Mouse (Mus musculus) natural killer cell, adult 2 months (primary cell): ENCODE results near the gene Tmem231.
"Not testable (repeated sequence)": the region's sequence is repeated elsewhere in the genome, so short reads cannot be mapped to it uniquely, and the experiment has no call there.

Experiments
- DNase-seq, 2 experiments: peaks; one replicate each; pipeline ENCODE4 v3.0.0; 2022; ENCODE audit warnings: low spot score in 2 of 2

Tmem231 gene

DNA sequence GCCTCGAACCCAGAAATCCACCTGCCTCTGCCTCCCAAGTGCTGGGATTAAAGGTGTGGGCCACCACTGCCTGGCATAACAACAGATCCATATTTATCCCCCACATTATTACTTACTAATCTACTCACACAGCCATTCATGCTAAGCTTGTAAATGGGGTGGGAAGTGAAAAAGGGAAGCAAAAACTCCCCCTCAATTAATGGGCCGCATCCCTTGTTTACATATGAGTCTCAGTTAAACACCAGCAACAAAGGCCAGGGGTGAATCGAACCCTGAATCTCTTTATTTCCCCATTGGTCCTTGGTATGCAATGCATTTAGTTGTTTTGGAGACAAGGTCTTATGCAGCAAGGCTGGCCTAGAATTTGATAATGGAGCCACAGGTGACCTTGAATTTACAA is 17.2 kb upstream of the Tmem231 start:
- DNase-seq: peak in 1 of 2 experiments; percentile 9

DNA sequence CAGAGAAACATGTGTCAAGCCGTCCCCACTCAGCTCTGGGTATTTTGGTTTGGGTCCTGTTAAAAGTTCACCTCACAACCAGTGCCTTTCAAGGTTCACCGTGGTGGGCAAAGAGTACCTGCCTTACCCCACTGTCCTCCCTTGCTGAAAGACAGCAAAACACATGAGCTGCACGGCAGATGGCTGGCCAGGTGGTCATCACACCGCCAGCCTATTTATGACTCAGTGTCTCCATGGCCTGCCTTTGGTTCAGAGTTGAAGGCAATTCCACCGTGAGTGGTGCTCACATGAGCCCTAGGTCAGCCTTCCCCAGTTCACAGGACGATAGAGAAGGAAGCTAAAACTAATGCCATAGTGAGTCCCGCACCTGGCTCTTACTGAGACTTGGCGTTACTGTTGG is 14.3 kb upstream of the Tmem231 start:
- DNase-seq: no peak

DNA sequence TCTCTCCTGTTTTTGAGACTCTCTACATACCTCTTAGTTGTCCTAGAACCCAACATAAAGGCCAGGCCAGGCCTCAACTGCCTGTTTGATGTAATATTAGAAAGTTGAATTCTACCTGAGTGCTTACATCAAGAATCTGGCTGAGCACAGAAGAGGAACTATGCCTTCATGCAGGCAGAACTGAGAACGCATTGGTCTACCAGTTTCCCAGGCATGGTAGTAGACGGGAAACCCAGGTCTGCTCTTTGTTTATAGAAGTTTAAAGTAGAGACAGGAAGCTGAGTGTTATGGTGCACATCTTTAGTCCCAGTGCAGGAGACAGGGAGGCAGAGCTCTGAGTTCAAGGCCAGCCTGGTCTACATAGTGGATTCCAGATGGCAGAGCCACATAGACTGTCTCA is 13.5 kb upstream of the Tmem231 start:
- DNase-seq: peak in 1 of 2 experiments; percentile 17

DNA sequence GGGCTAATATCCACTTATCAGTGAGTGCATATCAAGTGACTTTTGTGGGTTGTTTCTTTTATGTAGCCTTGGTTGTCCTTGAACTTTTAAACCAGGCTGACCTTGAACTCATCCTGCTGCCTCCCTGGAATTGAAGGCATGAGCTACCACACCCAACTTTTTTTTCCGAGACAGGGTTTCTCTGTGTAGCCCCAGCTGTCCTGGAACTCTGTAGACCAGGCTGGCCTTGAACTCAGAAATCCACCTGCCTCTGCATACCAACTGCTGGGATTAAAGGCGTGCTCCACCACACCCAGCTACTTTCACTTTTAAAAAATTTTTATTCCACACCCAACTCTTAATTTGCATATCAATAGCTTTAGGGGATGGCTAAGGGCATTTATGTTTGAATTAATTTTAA is 9.9 kb upstream of the Tmem231 start:
- no peak for DNase-seq

DNA sequence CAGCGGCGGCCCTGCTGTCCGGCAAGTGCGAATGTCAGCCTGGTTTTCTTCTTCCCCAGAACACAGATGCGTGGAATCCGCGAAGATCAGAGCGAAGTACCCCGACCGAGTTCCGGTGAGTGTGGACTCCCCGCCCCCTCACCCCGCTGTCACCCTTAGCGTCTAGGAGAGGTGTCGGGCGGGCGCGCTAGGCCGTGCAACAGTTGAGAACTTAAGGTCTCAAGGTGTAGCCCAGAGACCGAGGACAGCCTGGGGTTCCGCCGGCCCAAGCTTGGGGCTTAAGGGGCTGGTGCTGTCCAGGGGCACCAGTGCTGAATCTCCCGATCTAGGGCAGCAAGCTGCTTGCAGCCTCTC is 7.4 kb upstream of the Tmem231 start:
- peak; percentile 51 to 58 for DNase-seq

DNA sequence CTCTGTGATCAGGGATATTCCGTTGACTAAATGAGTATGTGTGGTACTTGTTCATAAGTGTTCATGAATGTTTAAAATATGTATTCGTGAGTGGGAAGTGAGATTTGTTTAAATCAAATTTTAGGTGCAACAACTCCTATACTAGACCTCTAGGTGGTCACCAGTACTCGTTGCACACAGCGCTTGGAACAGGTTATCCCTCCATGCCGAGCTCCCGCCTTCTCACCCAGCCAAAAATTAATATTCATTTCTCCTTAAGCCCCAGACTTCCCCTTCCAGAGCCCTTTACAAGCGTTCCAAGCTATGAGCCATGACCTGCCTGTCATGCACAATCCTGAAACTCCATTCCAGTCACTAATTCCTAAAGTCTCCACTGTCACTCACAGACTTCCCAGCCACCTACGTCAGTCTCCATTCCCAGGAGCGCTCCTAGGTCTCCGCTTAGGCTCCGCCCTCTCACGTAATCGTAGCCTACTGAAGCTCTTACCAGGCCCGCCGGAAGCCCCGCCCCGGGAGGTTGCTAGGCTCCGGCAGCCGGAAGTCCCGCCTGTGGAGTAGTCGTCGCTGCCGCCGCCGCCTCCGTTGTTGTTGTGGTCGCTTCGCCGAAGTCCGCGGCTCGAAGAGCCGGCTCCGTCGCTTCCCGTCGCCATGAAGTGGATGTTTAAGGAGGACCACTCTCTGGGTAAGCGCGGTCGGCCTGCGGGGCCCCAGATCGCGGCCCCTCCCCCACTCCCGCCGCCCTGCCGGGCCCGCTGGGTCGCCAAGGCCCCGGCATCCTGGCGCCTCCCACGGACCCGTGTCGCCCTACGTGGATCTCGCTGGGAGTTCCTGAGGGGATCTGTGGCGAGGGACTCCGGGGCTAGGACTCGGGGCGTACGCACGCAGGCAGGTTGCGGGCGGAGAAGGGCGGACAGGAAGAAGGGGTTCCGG is 6.8 kb upstream of the Tmem231 start, which contains the start of gene Gabarapl2:
Gene Gabarapl2, plus strand, starts transcription at position 533 of the 930 bp plus-strand sequence.
- DNase-seq: peak; percentile 83 to 87

DNA sequence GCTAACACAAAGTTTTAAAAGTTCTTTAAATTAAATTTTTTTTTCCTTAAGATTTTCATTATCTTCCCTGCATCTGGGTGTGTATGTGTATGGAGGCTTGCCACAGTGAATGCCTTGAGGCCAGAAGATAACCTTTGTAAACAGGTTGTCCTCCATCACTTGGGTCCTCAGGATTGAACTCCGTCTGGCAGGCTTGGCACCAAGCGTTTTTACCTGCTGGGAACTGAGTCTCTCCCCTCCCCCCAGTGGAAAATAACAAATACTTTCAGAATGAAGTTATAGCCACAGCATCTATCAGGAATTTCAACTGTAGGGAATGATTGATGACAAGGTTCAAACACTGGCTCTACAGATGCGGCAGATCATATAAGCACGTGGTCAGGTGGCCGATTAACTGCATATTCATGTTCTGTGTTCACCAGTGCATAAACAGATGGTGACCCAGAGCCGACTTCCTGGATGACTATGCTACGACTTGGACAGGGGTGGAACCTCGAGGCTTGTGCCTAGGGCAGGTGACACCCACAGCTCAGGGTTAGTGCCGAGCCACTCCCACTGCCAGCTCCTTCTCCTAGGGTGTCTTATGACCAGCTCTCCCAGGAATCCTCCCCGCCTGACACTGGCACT is 5.9 kb upstream of the Tmem231 start:
- DNase-seq: peak; percentile 53 to 57

DNA sequence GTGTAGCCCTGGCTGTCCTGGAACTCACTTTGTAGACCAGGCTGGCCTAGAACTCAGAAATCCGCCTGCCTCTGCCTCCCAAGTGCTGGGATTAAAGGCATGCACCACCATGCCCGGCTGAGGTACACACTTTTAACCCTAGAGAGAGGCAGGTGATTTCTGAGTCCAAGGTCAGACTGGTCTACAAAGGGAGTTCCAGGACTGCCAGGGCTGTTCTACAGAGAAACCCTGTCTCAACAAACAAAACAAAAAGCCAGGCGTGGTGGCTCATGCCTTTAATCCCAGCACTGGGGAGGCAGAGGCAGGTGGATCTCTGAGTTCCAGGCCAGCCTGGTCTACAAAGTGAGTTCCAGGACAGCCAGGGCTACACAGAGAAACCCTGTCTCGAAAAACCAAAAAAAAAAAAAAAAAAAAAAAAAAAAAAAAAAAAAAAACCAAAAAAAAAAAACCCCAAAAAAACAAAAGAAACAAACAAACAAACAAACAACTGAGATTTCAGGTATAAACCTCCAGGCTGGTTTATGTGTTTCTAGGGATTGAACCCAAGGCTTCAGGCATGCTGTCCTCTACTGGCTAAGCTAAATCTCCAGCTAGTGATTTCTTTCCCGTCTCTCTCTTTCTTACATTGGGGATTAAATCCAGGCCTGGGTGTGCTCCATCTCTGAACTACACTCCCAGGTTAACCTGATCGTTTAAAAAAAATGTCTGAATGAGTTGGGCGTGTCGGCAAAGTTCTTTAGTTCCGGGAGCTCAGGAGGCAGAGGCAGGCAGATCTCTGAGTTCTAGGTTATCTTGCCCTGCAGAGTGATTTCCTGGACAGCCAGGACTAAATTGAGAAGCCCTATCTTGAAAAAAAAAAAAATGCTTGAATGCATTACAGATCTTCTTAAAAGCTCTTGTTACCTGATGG is 4.7 kb upstream of the Tmem231 start:
- DNase-seq: not testable (repeated sequence)

DNA sequence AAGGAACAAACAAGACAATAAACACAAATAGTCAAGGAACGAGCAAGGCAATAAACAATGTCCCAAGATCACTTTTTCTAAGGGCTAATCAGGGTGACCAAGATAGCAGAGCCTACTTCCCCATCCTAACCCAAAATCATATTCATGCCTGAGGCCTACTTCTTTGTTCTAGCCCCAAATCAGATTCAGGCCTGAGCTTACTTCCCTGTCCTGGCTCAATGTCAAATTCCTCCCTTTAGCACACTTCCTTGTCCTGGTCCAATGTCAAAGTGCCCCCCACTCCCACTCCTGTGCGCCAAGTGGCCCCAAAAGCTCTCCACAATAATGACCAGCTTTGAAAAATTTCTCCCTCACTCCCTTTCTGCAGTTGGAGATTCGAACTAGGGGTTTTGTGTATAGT is 3.5 kb upstream of the Tmem231 start:
- no peak for DNase-seq

DNA sequence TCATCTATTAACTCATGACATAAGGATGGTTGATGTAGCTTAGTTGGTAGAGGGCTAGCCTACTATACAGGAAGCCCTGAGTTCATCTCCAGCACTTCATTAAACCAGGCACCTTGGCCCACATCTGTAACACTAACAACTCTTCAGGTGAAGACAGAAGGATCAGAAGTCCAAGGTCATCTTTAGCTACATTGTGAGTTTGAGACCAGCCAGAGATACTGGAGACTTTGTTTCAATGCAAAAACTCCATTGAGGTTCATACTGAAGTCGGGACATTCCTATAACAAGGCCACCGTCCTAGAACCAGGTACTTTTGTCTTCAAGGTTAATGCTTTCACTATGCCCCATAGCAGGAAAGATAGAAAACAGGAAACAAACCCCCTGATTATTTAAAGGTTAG is 520 bp upstream of the Tmem231 start:
- DNase-seq: no peak

DNA sequence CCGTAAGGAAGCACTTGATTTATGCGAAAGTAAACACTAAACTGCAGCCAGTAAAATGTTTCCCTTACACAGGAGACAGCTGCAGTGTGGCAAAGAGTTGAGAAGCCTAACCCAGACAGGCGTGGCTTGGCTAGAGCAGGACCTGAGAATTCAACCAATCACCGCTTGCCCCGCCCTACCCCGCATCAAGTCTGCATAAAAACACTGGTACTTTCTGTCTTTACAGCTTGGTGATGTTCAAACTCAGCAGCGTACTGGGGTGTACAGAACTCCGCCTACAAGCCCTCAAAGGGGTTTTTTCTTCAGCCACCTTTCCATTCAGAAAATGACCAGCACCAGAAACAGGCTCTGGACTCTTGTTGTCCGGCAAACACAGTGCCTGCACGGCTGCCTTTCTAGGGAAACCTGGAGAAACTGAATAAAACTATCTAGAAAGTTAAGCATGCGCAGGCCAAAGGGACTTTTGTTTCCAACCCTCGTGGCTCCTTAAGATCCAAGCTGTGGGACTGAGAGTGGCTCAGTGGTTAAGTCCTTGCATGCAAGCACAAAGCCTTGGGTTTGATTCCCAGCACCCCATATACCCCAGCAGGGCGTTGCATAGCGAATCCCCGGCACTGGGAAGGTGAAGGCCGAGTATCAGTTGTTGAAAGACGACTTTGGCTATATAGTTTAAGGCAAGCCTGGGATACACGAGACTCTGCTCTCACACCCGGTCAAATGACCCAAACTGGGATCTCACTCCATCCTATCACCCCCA is 923 bp downstream of the Tmem231 start:
- peak in 1 of 2 experiments; percentile 24 for DNase-seq

DNA sequence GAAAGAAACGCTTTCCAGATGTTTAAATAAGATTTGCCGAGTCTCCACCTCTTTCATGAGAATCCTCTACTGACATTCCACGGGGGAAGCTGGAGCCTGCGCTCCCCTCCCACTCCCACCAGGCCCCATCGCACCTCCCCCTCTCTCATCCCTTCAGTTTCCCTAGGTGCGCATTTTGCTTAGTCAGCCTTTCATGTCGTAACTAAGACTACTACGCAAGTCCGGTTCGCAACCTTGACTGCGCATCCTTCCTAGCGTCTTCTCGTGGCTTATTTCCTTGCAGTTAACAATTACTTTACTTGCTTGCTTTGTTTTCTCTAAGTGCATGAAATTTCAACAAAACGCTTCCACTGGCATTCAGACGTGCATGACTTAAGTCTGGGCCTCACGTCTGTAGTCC is 2.0 kb downstream of the Tmem231 start:
- DNase-seq: no peak

DNA sequence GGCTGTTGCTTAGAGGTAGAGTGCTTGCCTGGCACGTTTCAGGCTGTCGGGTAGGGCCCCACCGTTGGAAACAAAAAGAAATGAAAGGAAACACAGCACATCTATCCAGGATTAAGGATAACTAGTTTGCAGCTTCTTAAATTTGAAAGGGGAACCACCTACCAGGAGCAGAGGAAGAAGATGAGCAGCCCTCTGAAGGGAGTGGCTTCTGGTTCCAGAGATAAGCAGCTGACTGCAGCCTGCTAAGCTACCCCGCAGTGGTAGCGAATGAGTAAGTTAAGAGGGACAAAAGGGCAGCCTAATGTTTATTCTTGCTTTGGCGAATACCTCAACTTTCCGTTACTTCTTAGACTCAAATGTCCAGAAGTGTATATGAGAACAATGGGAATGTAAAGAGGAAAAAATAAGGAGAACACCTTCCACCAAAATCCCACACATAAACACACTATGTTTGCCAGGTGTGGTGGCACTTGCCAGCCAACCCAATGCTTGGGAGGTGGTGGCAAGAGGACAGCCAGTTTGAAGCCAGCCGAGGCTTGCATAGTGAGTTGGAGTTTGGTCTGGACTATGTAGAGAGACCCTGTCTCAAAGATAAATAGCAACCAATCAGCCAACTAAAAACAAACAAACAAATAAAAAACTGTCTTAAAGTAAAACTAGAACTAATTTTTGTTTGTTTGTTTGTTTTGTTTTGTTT is 3.9 kb downstream of the Tmem231 start:
- DNase-seq: no peak

DNA sequence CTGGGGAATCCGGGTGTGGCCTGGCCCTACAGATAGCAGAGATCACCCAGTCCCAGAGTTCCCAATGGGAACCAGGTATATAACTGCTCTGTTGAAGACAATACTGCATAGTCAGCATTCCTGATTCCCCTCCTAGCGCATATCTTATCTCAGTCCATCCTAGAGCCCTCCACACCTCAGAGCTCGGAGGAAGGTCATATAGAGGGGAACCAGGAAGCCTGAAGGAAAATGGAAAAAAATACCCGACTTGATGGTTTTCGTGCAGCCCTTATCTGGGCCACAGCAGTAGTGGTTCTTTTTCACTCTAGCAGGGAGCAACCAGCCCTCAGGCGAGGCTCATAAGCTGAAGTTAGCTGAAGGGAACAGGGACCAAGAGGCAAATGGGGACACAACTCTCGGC is 8.7 kb downstream of the Tmem231 start:
- no peak for DNase-seq

DNA sequence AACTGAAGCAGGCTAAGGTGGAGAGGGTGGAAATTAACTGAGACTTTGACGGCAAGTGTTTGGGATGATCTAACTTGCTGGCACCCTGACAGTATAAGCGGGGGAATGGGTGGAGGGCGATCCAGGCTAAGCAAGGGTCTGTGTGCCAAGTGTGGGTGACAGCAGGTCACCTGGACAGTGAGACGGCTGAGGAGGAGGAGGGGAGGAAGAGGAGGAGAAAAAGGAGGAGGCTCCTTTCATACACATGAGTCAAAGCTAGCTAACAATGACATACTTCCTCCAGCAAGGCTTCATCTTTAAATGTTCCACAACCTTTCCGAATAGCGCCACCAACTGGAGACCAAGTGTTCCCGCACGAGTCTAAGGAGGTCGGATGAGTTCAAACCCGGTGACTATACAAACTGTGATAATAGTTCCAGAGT is 10.3 kb downstream of the Tmem231 start:
- peak; percentile 28 to 48 for DNase-seq

DNA sequence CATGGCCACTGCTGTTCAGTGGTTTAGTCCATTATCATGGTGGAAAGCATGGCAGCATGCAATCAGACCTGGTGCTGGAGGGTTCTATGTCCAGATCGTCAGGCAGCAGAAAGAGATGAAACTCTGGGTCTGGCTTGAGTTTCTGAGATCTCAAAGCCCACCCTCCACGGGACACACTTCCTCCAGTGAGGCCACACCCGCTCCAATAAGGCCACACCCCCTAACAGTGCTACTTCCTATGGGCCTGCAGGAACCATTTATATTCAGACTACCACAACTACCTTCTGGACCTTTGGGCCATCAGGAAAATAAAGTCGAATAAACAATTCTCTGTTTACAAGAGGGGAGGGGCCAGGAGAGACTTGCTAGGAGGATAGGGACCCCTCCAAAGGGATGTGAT is 12.7 kb downstream of the Tmem231 start:
- no peak for DNase-seq

DNA sequence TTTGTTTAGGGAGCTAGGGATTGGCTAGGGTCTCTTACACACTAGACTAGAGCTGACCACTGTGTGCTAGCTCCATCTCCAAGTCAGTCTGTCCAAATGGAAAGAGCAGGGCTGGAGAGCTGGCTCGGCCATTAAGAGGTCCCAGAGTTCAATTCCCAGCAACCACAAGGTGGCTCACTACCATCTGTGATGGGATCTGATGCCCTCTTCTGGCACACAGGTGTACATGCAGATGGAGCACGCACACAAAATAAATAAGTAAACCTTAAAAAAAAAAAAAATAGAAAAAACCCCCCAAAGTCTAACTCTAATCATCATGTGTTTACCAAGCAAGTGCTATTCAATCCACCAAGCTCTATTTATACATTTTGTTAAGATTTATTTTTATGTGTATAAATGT is 14.0 kb downstream of the Tmem231 start:
- DNase-seq: no peak

DNA sequence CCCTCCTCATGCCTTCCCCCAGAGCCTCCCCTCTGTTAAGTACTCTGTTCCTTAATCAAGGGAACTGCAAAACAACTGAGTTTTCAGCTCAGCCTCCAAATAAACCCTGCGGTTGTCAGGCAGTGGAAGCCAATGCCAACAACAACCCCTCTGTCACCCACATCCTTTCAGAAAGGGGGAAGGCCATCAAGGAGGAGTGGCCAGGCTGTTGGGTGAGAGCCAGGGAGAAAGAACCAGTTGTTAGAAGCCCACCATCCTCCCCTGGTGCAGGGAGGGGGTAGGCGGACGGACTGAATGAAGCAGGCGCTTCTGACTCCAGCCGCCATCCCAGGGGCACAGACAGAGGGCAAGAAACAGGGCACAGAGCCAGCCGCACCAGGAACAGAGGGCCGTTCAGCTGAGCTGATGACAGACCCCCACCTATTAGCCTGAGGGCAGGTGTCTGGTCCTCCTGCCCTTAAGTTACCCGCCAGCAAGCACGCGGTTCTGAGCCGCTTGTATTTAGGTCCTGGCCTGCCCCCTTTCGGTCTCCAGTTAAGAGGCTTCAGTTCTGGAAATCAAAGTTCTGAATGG is 20.7 kb downstream of the Tmem231 start:
- DNase-seq: no peak

DNA sequence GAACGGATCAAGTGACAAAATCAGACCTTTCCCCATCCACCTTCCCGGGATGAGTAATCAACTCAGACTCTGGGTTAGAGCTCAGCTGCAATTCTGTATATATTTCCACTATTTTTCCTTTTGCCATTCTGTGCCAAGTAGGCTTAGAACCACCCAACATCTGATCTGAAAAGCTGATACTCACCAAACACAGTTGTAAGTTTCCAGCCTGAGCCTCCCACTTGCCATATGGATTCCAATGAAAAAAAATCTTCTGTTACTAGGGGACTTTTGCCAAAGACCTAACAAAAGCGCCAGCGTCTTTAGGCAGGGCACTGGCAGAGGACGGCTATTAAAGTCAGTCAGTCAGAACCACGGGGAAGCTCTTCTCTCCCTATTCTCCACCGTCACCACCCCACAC is 22.1 kb downstream of the Tmem231 start:
- no peak for DNase-seq
